Mouse (Mus musculus) cerebellum, adult 2 months (tissue): ENCODE measurements around the gene Tmco2. TPM values are rescaled to one million over a fixed set of nuclear protein-coding genes. Genes with fewer than 3 reads are reported as not detected.
A peak's percentile ranks its signal among the peaks of the same experiment; 100 is the strongest.

ENCODE experiments used
- DNase-seq, 2 experiments: peaks; one replicate each; pipeline ENCODE4 v3.0.0; 2021
- H3K27ac ChIP-seq: fragments of 200-500 bp; 2 replicates; pipeline ENCODE4 v1.5.1; 2012; ENCODE audit warnings: low read length, control low read depth, inconsistent platforms; ENCODE audit not compliant: insufficient read depth
- H3K27me3 ChIP-seq: fragments of 200-500 bp; 2 replicates; pipeline ENCODE4 v1.6.1; 2012; ENCODE audit warnings: inconsistent platforms, mild to moderate bottlenecking, low read length, moderate library complexity; ENCODE audit not compliant: control insufficient read depth, insufficient read depth
- H3K4me1 ChIP-seq: fragments of 200-500 bp; 2 replicates; pipeline ENCODE4 v1.6.1; 2011; ENCODE audit warnings: low read length; ENCODE audit not compliant: control insufficient read depth, insufficient read depth
- H3K4me3 ChIP-seq: fragments of 200-500 bp; replicated peaks from 2 replicates; pipeline ENCODE3; 2011; ENCODE audit warnings: mild to moderate bottlenecking, low read depth, low read length, control low read depth; ENCODE audit not compliant: insufficient read depth
- CTCF ChIP-seq: fragments of 200-500 bp; IDR thresholded peaks from 2 replicates; pipeline ENCODE4 v1.5.1; 2011; ENCODE audit warnings: low read depth, mild to moderate bottlenecking, control low read depth, low read length, moderate library complexity, borderline replicate concordance; ENCODE audit not compliant: insufficient read depth
- POLR2A ChIP-seq: fragments of 200-500 bp; IDR thresholded peaks from 2 replicates; pipeline ENCODE4 v1.6.1; 2011; ENCODE audit warnings: low read length, control low read depth, borderline replicate concordance; ENCODE audit not compliant: insufficient read depth
- WGBS: fragments of 180-500 bp; shearing (Covaris S2); methylation state at CpG from one replicate; pipeline ENCODE4 v1.1.7; 2018; 5-methylcytosine and 5-hydroxymethylcytosine counted together
- polyA plus RNA-seq: library from polyadenylated mRNA; depleted of rRNA; stranded (reverse); fragments of >200 nt; gene quantifications from 2 replicates; pipeline ENCODE4 v1.2.3, GENCODE M21; 2012; rRNA removed

The Tmco2 gene
- polyA plus RNA-seq = 0.16 TPM in 2 replicates

DNA sequence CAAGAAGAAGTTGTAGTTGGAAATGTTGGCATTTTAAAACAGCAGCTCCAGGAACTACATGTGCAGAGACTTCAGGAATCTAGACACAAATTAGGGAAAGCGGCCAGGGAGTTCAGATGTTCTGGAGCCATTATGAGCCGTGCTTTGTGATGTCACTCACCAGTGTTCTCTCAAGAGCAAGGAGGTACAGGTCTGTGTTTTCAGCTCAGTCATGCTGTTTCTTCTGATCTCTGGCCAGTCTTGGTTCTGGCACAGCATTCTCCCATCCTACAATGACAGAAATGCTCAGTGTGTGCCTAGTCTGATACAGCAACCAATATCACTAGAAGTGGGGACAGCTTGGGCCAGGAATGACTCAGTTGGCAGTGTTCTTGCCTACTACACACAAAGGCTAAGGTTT is at the start of gene Tmco2:
Gene Tmco2, minus strand, starts transcription at position 101 of the 400 bp plus-strand sequence.
- Histone ChIP-seq H3K4me3 (no peak within 1 kb of the TSS), H3K4me1 (no peaks in the 10 kb centered on the region), H3K27ac (no peak within 1 kb of the TSS), H3K27me3 (no peaks in the 10 kb centered on the region)
- 94% methylated on average over 2 of the region's 2 CpGs for WGBS
- no peak for DNase-seq
- TF ChIP-seq POLR2A = no peak
- TF ChIP-seq CTCF = no peak

DNA sequence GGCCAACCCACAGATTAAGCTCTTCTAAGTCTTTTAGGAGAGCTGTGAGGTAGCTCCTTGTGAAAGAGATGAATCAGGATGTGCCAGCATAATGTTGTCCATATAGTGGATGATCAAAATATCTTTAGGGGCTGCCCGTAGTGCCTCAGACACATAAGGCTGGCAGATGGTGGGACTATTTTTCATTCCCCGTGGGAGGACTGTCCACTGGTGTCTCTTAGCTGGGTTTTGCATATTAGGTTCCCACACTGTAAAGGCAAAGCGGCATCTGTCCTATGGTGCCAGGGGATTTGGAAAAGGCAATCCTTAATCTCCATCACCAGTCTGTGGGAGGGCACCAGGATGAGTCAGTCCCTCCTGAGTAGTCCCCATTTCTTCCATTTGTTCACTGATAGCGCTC is 5.7 kb downstream of the Tmco2 start:
- DNase-seq = no peak
- Histone ChIP-seq H3K4me3 (no peak overlapping the region), H3K27me3 (no peaks in the 10 kb centered on the region), H3K4me1 (no peaks in the 10 kb centered on the region), H3K27ac (no peak overlapping the region)
- TF ChIP-seq POLR2A = no peak
- TF ChIP-seq CTCF = no peak
- 78% methylated on average over 4 of the region's 4 CpGs for WGBS

DNA sequence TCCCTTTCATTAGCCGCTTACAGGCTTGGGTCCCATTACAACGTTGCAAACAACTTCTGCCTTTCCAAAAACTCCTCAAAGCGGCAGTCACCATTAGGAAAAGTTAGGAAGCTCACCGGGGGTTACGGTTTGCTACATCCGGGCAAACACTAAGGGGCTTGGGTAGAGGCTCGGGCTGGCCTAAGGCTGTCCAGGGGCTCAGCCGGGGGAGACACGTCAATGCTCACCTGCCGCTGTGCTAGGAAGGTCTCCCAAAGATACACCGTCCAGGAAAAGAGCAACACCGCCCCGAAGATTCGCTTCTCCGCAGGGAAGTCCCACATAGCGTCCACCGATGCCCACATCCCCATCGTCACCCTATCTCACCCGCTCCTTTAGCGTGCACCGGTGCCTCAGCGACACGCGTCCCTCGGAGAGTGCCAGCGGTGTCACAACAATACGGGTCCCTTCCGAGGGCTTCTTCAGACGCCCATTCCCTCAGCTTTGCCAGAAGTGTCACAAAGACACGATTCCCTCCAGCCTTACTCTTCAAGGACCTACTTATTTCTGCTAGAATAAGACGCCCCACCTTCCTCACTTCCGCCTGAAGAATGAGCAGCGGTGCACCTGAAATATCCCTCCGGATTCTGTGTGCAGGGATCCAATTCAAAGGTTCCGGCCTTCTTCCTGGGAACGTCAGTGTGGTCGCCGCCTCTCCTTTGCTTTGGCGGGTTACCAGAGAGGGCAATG is 11.2 kb downstream of the Tmco2 start, which contains the start of gene Zmpste24:
Gene Zmpste24, minus strand, starts transcription at position 592 of the 729 bp plus-strand sequence.
- DNase-seq = peak; percentile 87 to 92
- H3K27me3 ChIP-seq = no peaks in the 10 kb centered on the region
- no peak within 1 kb of the TSS for H3K27ac ChIP-seq
- H3K4me1 ChIP-seq = no peaks in the 10 kb centered on the region
- peak within 1 kb of the TSS; percentile 70 for H3K4me3 ChIP-seq
- TF ChIP-seq CTCF (no peak), POLR2A (no peak; the same call in 1 of the 2 replicates)
- under 1% methylated on average over 39 of the region's 39 CpGs for WGBS

DNA sequence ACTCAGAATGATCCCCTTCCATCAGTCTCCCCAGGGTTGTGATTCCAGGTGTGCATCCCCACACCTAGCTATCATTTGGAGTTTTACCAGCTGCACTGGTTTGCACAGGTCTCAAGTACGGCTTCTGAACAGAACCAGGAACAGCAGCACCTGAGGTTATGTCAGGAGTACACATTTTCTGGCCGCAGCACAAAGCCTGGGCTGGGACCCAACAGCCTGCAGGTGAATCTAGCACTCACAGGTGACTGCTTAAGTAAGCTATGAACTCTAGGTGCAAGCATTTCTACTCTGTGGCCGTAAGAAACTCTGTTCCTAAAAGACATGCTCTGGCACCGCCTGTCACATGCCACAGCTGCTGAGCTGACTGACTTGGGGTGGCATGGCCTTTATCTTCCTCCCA is 18.8 kb downstream of the Tmco2 start:
- no peaks in the 10 kb centered on the region for H3K27me3 ChIP-seq
- H3K4me1 ChIP-seq = no peaks in the 10 kb centered on the region
- no peak for DNase-seq
- H3K4me3 ChIP-seq = no peak overlapping the region
- WGBS = 85% methylated on average over 4 of the region's 4 CpGs
- H3K27ac ChIP-seq = no peak overlapping the region
- TF ChIP-seq CTCF (no peak), POLR2A (no peak)

DNA sequence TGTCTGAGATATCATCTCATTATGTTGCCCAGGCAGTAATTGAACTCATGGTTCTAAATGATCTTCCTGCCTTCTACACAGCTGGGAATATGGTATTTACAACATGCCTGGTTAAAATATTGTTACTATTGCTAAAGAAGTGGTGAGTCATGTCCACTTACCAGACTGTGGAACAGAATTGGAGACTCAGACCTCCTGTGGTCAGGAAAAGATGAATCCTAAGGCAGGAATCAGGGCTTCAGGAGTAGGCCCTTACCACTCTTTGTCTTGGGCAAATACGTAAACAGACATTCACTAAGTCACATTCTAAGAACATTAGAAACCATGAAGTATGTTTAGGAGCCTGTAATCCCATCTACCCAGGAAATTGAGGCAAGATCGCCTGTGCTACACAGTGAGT is 20.3 kb downstream of the Tmco2 start:
- Histone ChIP-seq H3K27ac (no peak overlapping the region), H3K4me1 (no peaks in the 10 kb centered on the region), H3K4me3 (no peak overlapping the region), H3K27me3 (no peaks in the 10 kb centered on the region)
- 95% methylated on average over 2 of the region's 2 CpGs for WGBS
- no peak for TF ChIP-seq CTCF
- TF ChIP-seq POLR2A = no peak
- DNase-seq = no peak

DNA sequence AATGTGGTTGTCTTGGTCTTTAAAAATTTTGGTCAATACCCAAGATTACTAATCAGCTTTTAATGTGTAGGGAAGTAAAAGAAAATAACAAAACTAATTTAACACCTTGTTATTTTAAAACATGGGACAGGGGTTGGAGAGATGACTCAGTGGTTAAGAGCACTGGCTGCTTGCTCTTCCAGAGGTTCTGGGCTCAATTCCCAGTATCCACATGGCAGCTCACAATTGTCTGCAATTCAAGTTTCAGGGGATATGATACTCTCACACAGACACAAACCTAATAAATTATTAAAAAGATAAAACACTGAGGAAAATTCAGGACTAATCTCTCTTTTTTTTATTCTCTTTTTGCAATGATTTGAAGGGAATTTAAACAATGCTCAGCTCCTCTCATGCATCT is 24.5 kb downstream of the Tmco2 start:
- Histone ChIP-seq H3K27ac (no peak overlapping the region), H3K27me3 (no peaks in the 10 kb centered on the region), H3K4me3 (no peak overlapping the region), H3K4me1 (0 out of 2 replicates have a peak, but pooled peaks cover 2% of the 10 kb centered on the region)
- DNase-seq = no peak
- TF ChIP-seq POLR2A = no peak

DNA sequence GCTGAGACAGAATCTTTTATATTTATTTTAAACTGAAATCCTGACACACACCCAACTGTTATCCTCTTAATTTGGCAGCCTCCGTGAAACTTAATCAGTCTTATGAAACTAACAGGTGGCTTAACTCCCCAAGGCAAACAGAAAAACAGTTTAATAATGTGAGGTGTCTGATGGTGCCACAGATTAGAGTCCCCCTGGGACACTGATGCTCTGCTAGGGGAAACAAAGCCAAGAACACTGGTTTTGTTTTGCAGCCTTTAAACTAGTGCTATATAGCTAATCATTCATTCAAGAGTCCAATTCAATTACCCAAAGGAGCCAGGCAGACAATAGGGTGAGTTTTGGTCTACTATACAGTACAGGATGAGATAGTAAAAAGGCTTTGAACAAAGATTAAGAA is 28.6 kb downstream of the Tmco2 start:
- Histone ChIP-seq H3K27ac (no peak overlapping the region), H3K4me1 (0 out of 2 replicates have a peak, but pooled peaks cover 2% of the 10 kb centered on the region), H3K4me3 (no peak overlapping the region), H3K27me3 (no peaks in the 10 kb centered on the region)
- no peak for TF ChIP-seq CTCF
- TF ChIP-seq POLR2A = no peak
- no peak for DNase-seq
- WGBS = 20% methylated on average over 1 of the region's 1 CpGs

DNA sequence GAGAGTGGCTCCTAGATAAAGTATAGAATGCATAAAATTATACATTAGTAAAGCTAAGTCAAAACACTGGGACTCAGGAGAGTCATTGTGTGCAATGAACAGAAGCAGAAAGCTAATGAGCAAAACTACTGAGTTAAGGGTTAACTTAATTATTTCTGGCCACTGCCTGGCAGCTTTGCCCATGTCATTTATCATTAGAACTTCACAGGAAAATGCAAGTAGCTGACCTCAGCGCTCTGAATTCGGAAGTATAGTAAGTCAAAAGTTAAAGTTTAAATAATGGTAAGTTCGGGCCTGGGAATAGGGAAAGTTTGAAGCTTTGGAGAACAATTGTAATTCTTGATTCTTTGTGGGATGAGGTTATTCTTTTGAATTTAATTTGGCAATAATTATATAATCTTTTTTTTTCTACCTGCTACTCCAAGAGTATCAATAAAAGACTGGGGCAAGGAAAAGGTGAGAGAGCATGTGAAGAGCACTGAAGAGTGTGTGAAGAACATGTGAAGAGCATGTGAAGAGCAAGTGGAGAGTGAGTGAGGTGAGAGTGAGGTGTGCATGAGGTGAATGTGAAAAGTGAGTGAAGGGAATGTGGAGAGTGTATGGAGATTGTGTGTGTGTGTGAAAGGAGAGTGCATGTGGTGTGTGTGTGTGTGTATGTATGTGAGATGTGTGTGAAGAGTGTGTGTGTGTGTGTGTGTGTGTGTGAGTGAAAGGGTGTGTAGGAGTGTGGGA is 30.9 kb downstream of the Tmco2 start:
- H3K27ac ChIP-seq = no peak overlapping the region
- H3K4me3 ChIP-seq = no peak overlapping the region
- TF ChIP-seq CTCF (no peak), POLR2A (no peak)
- no peaks in the 10 kb centered on the region for H3K27me3 ChIP-seq
- 0 out of 2 replicates have a peak, but pooled peaks cover 2% of the 10 kb centered on the region for H3K4me1 ChIP-seq
- DNase-seq = no peak
- 87% methylated on average over 3 of the region's 3 CpGs for WGBS
